Mouse (Mus musculus) embryonic facial prominence, embryonic 15.5 days (tissue): ENCODE results near the gene Rsg1. TPM values are rescaled to one million over a fixed set of nuclear protein-coding genes. Genes with fewer than 3 reads are reported as not detected.

Source experiments
- polyA plus RNA-seq: library from polyadenylated mRNA; unstranded; fragments of >200 nt; fragmentation: Nextera tagmentation; extraction: Ambion mirVana; gene quantifications from 2 replicates; pipeline ENCODE4 v1.2.1, GENCODE M21; 2015

Gene Rsg1
- polyA plus RNA-seq, 1 experiment from 2014 or later, result 8.1 TPM

Other genes with a start within 250 kb of the Rsg1 start
- gene Atp13a2, start 227.1 kb upstream of the Rsg1 start, polyA plus RNA-seq, result 47.2 and 48.1 TPM in 2 replicates
- gene Mfap2, start 203.5 kb upstream of the Rsg1 start, polyA plus RNA-seq, result 923 and 969 TPM in 2 replicates
- 6.9 and 7.0 TPM in 2 replicates for gene Crocc, start 153.4 kb upstream of the Rsg1 start, polyA plus RNA-seq
- gene Necap2, start 135.6 kb upstream of the Rsg1 start, polyA plus RNA-seq, result 88.0 and 93.4 TPM in 2 replicates
- gene Spata21, start 125.6 kb upstream of the Rsg1 start, polyA plus RNA-seq, result 0.20 and 0.28 TPM in 2 replicates
- 43.9 and 45.1 TPM in 2 replicates for gene Szrd1, start 74.2 kb upstream of the Rsg1 start, polyA plus RNA-seq
- 23.7 and 25.8 TPM in 2 replicates for gene Fbxo42, start 66.0 kb upstream of the Rsg1 start, polyA plus RNA-seq
- gene Arhgef19, start 25.5 kb downstream of the Rsg1 start, polyA plus RNA-seq, result 25.6 and 27.7 TPM in 2 replicates
- gene Epha2, start 87.3 kb downstream of the Rsg1 start, polyA plus RNA-seq, result 7.4 and 7.6 TPM in 2 replicates
- 3.6 and 4.3 TPM in 2 replicates for gene Fam131c, start 154.3 kb downstream of the Rsg1 start, polyA plus RNA-seq
- 0.46 and 0.51 TPM in 2 replicates for gene Clcnka, start 184.8 kb downstream of the Rsg1 start, polyA plus RNA-seq
- not detected in 2 replicates for gene Clcnkb, start 202.1 kb downstream of the Rsg1 start, polyA plus RNA-seq
- 2.0 and 2.4 TPM in 2 replicates for gene Hspb7, start 206.8 kb downstream of the Rsg1 start, polyA plus RNA-seq
- not detected in 2 replicates for gene Srarp, start 222.1 kb downstream of the Rsg1 start, polyA plus RNA-seq
- 34.0 and 35.1 TPM in 2 replicates for gene Zbtb17, start 230.7 kb downstream of the Rsg1 start, polyA plus RNA-seq